Mouse (Mus musculus): ENCODE measurements around the gene Utp15.

DNA sequence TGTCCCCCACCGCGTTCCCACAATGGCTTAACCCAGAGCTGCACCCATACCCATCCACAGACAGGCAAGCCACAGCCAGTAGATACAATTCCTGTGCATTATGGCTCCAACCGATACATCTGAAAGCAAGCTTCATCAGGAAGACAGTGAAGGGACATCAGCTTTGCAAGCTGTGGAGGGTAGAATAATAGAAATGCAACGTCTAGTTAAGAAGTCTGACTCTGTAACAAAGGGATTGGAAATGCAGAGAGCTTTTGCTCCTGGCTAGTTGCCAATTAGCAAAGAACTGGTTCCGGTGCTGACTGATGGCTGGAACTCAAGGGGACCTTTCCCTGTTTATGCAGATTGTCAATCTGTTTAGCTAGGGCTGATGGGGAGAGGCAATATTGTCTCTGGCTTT, 43.6 kb upstream of the Utp15 start:
- no peak for TF ChIP-seq ZC3H11A (IDR thresholded peaks at IDR 0.05; ENCODE audit: low read depth, low read length)
- TF ChIP-seq KAT2A (conservative IDR thresholded peaks at IDR 0.05; ENCODE audit: low read depth, low read length): no peak
- TF ChIP-seq CTCF (IDR thresholded peaks at IDR 0.05 in 2 of 3, conservative IDR thresholded peaks at IDR 0.05 in 1 of 3; ENCODE audit: control insufficient read depth in 1 of 3, insufficient read depth in 1 of 3, low read depth in 2 of 3, low read length in 3 of 3, poor library complexity in 1 of 3, severe bottlenecking in 1 of 3): no peak
- no peak for TF ChIP-seq POLR2A (IDR thresholded peaks at IDR 0.05; ENCODE audit: control insufficient read depth in 1 of 2, insufficient read depth in 1 of 2, low read depth in 1 of 2, low read length in 2 of 2, poor library complexity in 1 of 2)
- TF ChIP-seq E2F4 (IDR thresholded peaks at IDR 0.05; ENCODE audit: borderline replicate concordance, low read depth, low read length): no peak
- TF ChIP-seq GATA1 (IDR thresholded peaks at IDR 0.05; ENCODE audit: low read depth, low read length): no peak
- no peak for TF ChIP-seq ELF1 (IDR thresholded peaks at IDR 0.05; ENCODE audit: low read depth, low read length)
- no peak for TF ChIP-seq USF1 (IDR thresholded peaks at IDR 0.05; ENCODE audit: low read depth, low read length)
- TF ChIP-seq TAL1 (IDR thresholded peaks at IDR 0.05; ENCODE audit: low read length): no peak
- no peak for TF ChIP-seq SIN3A (IDR thresholded peaks at IDR 0.05; ENCODE audit: low read length)
- TF ChIP-seq TCF12 (IDR thresholded peaks at IDR 0.05; ENCODE audit: low read depth, low read length): no peak
- TF ChIP-seq NRF1 (IDR thresholded peaks at IDR 0.05; ENCODE audit: insufficient read depth, low read depth, low read length, poor library complexity, severe bottlenecking): no peak
- no peak for TF ChIP-seq ETS1 (IDR thresholded peaks at IDR 0.05; ENCODE audit: low read depth, low read length)

Data from MEL (cell line).